Mouse (Mus musculus): ENCODE results near the gene Ptch2. TPM values are rescaled to one million over a fixed set of nuclear protein-coding genes. Genes with fewer than 3 reads are reported as not detected.

Gene Ptch2
- polyA plus RNA-seq, 1 experiment from 2014 or later: 14.1 TPM

- no peak overlapping the region for H3K4me3 ChIP-seq (ENCODE audit: low read depth, low read length)
- H3K9me3 ChIP-seq (ENCODE audit: low read depth, low read length): no peaks in the 10 kb centered on the region
- no peak for TF ChIP-seq CTCF (IDR thresholded peaks at IDR 0.05; ENCODE audit: low read depth)
- H3K4me2 ChIP-seq: no peak overlapping the region
- H3K36me3 ChIP-seq (ENCODE audit: insufficient read depth): peaks cover 14% of the 10 kb centered on the region; the same call in 1 of the 2 replicates
- peaks cover 10% of the 10 kb centered on the region for H3K4me1 ChIP-seq (ENCODE audit: insufficient read depth)
- no peaks in the 10 kb centered on the region for H3K27me3 ChIP-seq (ENCODE audit: insufficient read depth, low read length)
- H3K9ac ChIP-seq: no peak overlapping the region
- no peak overlapping the region for H3K27ac ChIP-seq (ENCODE audit: low read depth)
- 65% methylated on average over 7 of the region's 7 CpGs for WGBS
- no peak for ATAC-seq (ENCODE audit: insufficient read depth)
- no peak for DNase-seq
Observed at GRCm38 (mm10) chr4:117090586-117090985, 5.3 kb upstream of the Ptch2 start.

- Histone ChIP-seq H3K9ac (no peak overlapping the region), H3K27me3 (ENCODE audit: insufficient read depth, low read length) (no peaks in the 10 kb centered on the region), H3K4me2 (peak overlapping the region; percentile 98), H3K27ac (ENCODE audit: low read depth) (peak overlapping the region; percentile 82), H3K4me1 (ENCODE audit: insufficient read depth) (peaks cover 12% of the 10 kb centered on the region), H3K36me3 (ENCODE audit: insufficient read depth) (0 out of 2 replicates have a peak, but pooled peaks cover under 1% of the 10 kb centered on the region), H3K4me3 (ENCODE audit: low read depth, low read length) (peak overlapping the region; percentile 67; the same call in 1 of the 2 replicates), H3K9me3 (ENCODE audit: low read depth, low read length) (no peaks in the 10 kb centered on the region)
- WGBS: 51% methylated on average over 3 of the region's 3 CpGs
- DNase-seq (no peak), ATAC-seq (ENCODE audit: insufficient read depth) (no peak)
- no peak for TF ChIP-seq CTCF (IDR thresholded peaks at IDR 0.05; ENCODE audit: low read depth)
Observed at GRCm38 (mm10) chr4:117094626-117095361, 1.1 kb upstream of the Ptch2 start.

GRCm38 (mm10) chr4:117096666-117097065, 791 bp downstream of the Ptch2 start:
- 5% methylated on average over 5 of the region's 5 CpGs for WGBS
- Histone ChIP-seq H3K27me3 (ENCODE audit: insufficient read depth, low read length) (no peaks in the 10 kb centered on the region), H3K4me3 (ENCODE audit: low read depth, low read length) (peak overlapping the region; percentile 67), H3K4me1 (ENCODE audit: insufficient read depth) (peaks cover 10% of the 10 kb centered on the region), H3K9me3 (ENCODE audit: low read depth, low read length) (no peaks in the 10 kb centered on the region), H3K27ac (ENCODE audit: low read depth) (peak overlapping the region; percentile 82), H3K36me3 (ENCODE audit: insufficient read depth) (peaks cover 17% of the 10 kb centered on the region; the same call in 1 of the 2 replicates), H3K4me2 (peak overlapping the region; percentile 98), H3K9ac (peak overlapping the region; percentile 70)
- TF ChIP-seq CTCF (IDR thresholded peaks at IDR 0.05; ENCODE audit: low read depth): no peak
- ATAC-seq (ENCODE audit: insufficient read depth): no peak
- DNase-seq: peak; percentile 31

GRCm38 (mm10) chr4:117097969-117098763, 2.3 kb downstream of the Ptch2 start:
- no peak for TF ChIP-seq CTCF (IDR thresholded peaks at IDR 0.05; ENCODE audit: low read depth)
- 41% methylated on average over 8 of the region's 8 CpGs for WGBS
- peak overlapping the region; percentile 83 for H3K27ac ChIP-seq (ENCODE audit: low read depth)
- no peak overlapping the region for H3K9ac ChIP-seq
- H3K4me1 ChIP-seq (ENCODE audit: insufficient read depth): peaks cover 10% of the 10 kb centered on the region
- peak; percentile 84 for DNase-seq
- no peaks in the 10 kb centered on the region for H3K9me3 ChIP-seq (ENCODE audit: low read depth, low read length)
- peaks cover 25% of the 10 kb centered on the region; the same call in 1 of the 2 replicates for H3K36me3 ChIP-seq (ENCODE audit: insufficient read depth)
- peak overlapping the region; percentile 98 for H3K4me2 ChIP-seq
- H3K27me3 ChIP-seq (ENCODE audit: insufficient read depth, low read length): no peaks in the 10 kb centered on the region
- peak; percentile 91 for ATAC-seq (ENCODE audit: insufficient read depth)
- H3K4me3 ChIP-seq (ENCODE audit: low read depth, low read length): peak overlapping the region; percentile 67

GRCm38 (mm10) chr4:117098764-117099036, 2.8 kb downstream of the Ptch2 start:
- H3K9ac ChIP-seq: no peak overlapping the region
- H3K4me1 ChIP-seq (ENCODE audit: insufficient read depth): peaks cover 10% of the 10 kb centered on the region
- peak overlapping the region; percentile 98 for H3K4me2 ChIP-seq
- no peak for TF ChIP-seq CTCF (IDR thresholded peaks at IDR 0.05; ENCODE audit: low read depth)
- no peak overlapping the region for H3K4me3 ChIP-seq (ENCODE audit: low read depth, low read length)
- WGBS: 39% methylated on average over 2 of the region's 2 CpGs
- no peak for ATAC-seq (ENCODE audit: insufficient read depth)
- H3K36me3 ChIP-seq (ENCODE audit: insufficient read depth): peaks cover 25% of the 10 kb centered on the region; the same call in 1 of the 2 replicates
- H3K9me3 ChIP-seq (ENCODE audit: low read depth, low read length): no peaks in the 10 kb centered on the region
- peak overlapping the region; percentile 83 for H3K27ac ChIP-seq (ENCODE audit: low read depth)
- DNase-seq: no peak
- no peaks in the 10 kb centered on the region for H3K27me3 ChIP-seq (ENCODE audit: insufficient read depth, low read length)

- no peak for ATAC-seq (ENCODE audit: insufficient read depth)
- no peak overlapping the region for H3K27ac ChIP-seq (ENCODE audit: low read depth)
- peaks cover 8% of the 10 kb centered on the region for H3K4me1 ChIP-seq (ENCODE audit: insufficient read depth)
- WGBS: 79% methylated on average over 4 of the region's 4 CpGs
- H3K27me3 ChIP-seq (ENCODE audit: insufficient read depth, low read length): no peaks in the 10 kb centered on the region
- no peak for TF ChIP-seq CTCF (IDR thresholded peaks at IDR 0.05; ENCODE audit: low read depth)
- H3K4me3 ChIP-seq (ENCODE audit: low read depth, low read length): no peak overlapping the region
- no peak for DNase-seq
- H3K9me3 ChIP-seq (ENCODE audit: low read depth, low read length): no peaks in the 10 kb centered on the region
- H3K9ac ChIP-seq: no peak overlapping the region
- peaks cover 28% of the 10 kb centered on the region; the same call in 1 of the 2 replicates for H3K36me3 ChIP-seq (ENCODE audit: insufficient read depth)
- H3K4me2 ChIP-seq: no peak overlapping the region
Observed at GRCm38 (mm10) chr4:117100036-117100435, 4.2 kb downstream of the Ptch2 start.

GRCm38 (mm10) chr4:117101218-117101617, 5.3 kb downstream of the Ptch2 start:
- Histone ChIP-seq H3K4me2 (no peak overlapping the region), H3K27ac (ENCODE audit: low read depth) (no peak overlapping the region), H3K4me3 (ENCODE audit: low read depth, low read length) (no peak overlapping the region), H3K9ac (no peak overlapping the region), H3K4me1 (ENCODE audit: insufficient read depth) (0 out of 2 replicates have a peak, but pooled peaks cover 4% of the 10 kb centered on the region), H3K36me3 (ENCODE audit: insufficient read depth) (peaks cover 37% of the 10 kb centered on the region; the same call in 1 of the 2 replicates), H3K27me3 (ENCODE audit: insufficient read depth, low read length) (no peaks in the 10 kb centered on the region), H3K9me3 (ENCODE audit: low read depth, low read length) (no peaks in the 10 kb centered on the region)
- WGBS: 48% methylated on average over 7 of the region's 7 CpGs
- DNase-seq (peak; percentile 77), ATAC-seq (ENCODE audit: insufficient read depth) (no peak)
- peak; percentile 57 for TF ChIP-seq CTCF (IDR thresholded peaks at IDR 0.05; ENCODE audit: low read depth)

All from lung, embryonic 14.5 days (tissue).